Mouse (Mus musculus): ENCODE measurements around the gene Vapb.

Vapb gene

GRCm38 (mm10) chr2:173791904-173792757 is 54.8 kb downstream of the Vapb start:
- DNase-seq (ENCODE audit: low read depth, low spot score): no peak

- DNase-seq (ENCODE audit: low read depth, low spot score): no peak
Measured at GRCm38 (mm10) chr2:173794018-173794417, 56.7 kb downstream of the Vapb start.

- no peak for DNase-seq (ENCODE audit: low read depth, low spot score)
Measured at GRCm38 (mm10) chr2:173794531-173795510, 57.5 kb downstream of the Vapb start.

DNA sequence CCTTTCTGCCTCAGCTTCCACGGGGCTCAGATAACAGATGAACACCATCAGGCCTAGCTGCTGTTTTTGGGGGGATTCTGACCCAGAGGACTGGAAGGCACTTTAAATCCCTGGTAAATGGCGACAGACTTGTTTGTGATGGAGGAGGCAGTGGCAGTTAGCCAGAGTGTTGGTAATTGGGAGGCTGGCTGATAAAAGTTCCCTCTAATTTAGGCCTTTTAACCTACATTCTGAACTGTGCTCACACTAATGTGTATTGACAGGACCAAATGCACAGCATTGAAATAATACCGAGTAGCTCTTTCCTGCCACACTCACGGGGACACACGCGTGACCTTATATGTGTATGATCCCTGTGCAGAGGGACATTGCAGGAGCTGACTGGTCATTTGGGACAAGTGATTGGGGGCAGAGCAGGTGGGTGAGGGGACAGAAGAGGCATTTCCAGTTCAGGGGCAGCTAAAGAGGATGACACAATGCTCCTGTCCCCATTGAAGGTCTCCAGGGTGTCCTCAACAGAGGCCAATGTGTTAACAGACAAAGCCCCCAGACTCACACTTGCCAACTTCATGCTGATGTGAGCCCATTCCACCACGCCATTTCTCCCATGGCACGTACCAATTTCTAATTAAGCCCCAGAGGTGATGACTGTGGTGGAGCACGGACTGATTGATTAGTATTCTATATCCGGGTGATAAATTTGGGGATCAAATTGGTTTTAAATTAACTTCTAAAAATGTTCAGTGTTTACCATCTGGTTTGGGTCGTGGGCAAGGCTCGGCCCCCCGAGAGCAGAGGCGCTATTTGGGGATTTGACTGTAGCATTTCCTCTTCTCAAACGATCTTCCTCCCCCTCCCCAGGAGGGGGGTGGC is 58.7 kb downstream of the Vapb start:
- DNase-seq (ENCODE audit: low read depth, low spot score): no peak

DNA sequence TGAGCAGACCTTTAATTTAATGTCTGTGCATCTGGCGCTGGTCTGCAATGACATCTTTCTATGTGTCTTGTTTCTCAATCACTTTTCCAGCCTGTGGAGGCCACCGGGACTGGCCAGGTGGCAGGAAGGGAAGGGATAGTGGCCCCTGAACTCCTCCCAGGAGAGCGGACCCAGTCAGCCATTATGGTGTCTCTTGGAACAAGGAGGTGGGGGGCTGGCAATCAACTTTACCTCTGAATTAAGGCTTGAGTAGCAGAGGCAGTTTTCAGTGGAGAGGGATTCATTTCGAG is 59.3 kb downstream of the Vapb start:
- DNase-seq (ENCODE audit: low read depth, low spot score): no peak

DNA sequence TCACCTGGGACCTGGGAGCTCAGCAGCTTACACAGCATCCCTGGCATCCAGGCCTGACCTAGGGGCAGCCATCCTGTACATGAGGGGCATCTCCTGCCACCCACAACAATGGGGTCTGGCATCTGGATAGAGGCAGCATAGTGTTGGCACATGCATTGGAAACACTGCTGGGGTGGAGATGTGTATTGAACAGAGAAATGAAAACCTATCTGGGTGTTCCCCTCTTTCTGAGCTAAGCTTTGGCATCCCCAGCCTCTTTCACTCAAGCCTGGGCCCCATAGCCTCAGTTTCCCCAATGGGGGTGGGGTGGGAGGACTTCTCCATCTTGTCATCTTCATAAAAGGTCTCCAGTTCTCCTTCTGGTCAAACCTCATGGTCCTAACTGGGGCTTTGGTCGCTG is 62.2 kb downstream of the Vapb start:
- no peak for DNase-seq (ENCODE audit: low read depth, low spot score)

DNA sequence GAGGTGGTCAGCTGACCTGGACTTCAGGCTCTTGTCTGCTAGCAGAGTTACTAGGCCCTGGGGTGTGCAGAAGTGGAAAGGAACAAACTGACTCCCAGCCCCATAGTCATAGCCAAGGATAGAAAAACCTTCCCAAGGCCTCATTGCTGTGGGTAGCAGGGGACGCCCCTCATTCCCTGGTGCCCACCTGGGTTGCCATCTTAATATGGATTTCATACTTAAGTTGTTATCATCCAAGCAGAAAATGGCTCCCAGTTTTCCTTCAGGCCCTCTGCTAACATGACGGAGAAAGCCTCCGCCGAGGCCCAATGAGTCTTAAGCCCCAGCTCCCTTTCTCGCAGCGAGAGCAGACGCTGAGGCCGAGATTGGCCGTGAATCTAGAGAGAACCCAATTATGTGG is 63.3 kb downstream of the Vapb start:
- DNase-seq (ENCODE audit: low read depth, low spot score): no peak

GRCm38 (mm10) chr2:173801405-173801876 is 64.1 kb downstream of the Vapb start:
- peak; percentile 13 for DNase-seq (ENCODE audit: low read depth, low spot score)

DNA sequence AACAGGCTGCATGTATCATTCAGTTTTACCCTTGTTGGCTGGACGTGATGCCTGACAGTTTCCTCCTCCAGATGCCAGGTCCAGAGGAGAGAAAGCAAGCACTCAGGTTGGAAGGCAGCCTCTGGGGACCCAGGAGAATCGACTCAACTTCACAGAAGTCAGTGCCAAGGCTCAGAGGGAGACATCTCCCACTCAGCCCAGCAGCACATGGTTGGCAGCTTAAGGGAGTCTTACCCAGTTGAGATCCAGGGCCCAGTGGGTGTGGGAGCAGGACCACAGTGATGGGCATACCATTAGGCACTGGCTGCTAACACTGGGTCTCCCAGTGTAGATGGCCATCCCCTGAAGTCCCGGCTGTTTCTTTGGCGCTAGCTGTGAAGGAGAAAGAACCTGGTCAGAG is 64.9 kb downstream of the Vapb start:
- DNase-seq (ENCODE audit: low read depth, low spot score): no peak

- no peak for DNase-seq (ENCODE audit: low read depth, low spot score)
Measured at GRCm38 (mm10) chr2:173802956-173803355, 65.6 kb downstream of the Vapb start.

- no peak for DNase-seq (ENCODE audit: low read depth, low spot score)
Measured at GRCm38 (mm10) chr2:173803827-173804226, 66.5 kb downstream of the Vapb start.

DNA sequence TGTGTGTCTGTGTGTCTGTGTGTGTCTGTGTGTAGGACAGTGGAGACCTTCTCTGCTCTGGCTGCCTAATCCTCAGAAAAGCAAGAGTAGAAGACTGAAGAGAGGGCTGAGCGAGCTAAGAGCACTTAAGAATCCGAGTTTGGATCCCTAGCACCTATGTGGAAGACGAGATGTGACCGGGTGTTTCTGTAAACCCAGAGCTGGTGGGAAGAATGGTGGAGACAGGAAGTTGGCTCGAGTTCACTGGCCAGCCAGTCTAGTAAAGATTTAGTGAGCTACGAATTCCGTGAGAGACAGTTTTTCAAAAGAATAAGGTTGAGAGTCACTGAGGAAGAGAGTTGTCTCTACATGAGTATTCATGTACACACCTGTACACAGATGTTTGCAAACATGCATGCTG is 69.3 kb downstream of the Vapb start:
- no peak for DNase-seq (ENCODE audit: low read depth, low spot score)

GRCm38 (mm10) chr2:173808942-173809341 is 71.6 kb downstream of the Vapb start:
- DNase-seq (ENCODE audit: low read depth, low spot score): no peak

DNA sequence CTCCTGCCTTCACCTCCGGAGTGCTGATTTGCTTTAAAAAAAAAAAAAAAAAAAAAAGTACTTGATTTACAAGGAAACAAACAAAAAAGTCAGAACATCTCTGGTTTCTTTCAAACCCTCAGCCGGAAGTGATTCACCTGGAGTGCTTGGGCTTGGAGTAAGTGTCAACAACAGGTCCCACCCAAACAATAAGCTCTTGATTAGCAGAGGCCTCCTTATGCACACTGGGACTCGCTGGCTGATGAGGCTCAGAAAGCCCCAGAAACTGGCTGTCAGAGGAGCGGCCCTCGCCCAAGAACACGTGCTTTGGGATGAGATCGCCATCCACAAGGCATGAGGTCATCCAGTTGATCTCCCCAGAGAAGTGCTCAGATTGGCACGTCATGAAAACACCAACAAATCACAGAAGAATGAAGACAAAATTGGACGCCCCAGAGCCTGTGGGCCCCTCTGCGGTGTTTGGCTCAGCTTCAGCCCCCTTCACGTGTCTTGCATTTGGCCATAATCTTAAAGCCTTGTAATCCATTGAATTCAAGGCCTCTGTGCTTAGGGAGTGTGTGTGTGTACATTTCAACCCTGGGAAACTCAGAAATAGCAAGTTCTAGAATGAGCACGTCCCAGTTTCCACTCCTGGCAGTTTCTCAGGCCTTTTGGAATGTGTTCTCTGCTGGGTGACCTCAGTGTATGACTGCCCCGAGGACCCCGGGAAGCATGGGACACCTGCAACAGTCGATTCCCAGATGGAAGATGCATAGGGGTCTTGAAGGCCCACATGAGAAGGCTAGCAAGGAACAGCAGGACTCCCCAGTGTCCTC is 72.9 kb downstream of the Vapb start:
- DNase-seq (ENCODE audit: low read depth, low spot score): peak; percentile 23

- DNase-seq (ENCODE audit: low read depth, low spot score): no peak
Measured at GRCm38 (mm10) chr2:173810851-173811130, 73.5 kb downstream of the Vapb start.

- DNase-seq (ENCODE audit: low read depth, low spot score): no peak
Measured at GRCm38 (mm10) chr2:173811850-173812249, 74.5 kb downstream of the Vapb start.

DNA sequence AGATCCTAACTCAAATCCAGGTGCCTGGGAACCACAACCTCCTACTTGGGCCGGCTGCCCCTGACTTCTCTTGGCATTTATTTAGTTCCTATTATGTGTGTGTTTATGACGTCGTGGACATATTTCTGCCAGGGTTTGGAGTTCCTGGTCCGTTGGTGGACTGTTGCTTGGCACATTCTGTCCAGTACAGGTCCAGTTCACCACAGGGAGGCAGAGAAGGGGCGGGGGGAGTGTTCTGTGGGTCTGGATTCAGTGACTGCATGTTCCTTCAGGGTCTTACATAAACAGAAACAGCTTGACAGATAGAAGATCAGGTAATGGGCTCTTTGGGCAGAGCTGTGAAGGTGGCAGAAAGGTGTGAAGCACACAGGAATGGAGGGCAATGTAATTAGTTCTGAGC is 75.8 kb downstream of the Vapb start:
- no peak for DNase-seq (ENCODE audit: low read depth, low spot score)

DNA sequence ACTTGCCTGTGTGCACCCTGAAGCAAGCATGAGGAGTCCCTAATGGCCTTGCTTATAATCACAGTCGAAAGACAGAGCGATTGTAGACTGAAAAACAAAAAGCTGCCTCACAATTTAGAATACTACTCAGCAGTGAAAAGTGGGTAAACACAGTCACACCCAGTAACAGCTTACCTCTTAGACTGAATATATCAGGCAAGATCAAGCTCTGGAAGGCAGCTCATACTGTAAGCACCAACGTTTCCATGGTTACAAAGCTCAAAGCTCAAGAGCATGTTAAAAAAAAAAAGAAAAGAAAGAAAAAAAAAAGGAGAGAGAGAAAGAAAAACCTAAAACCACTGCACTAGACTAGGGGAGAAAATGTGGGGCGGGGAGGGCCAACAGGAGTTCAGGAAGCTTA is 89.0 kb downstream of the Vapb start:
- DNase-seq (ENCODE audit: low read depth, low spot score): no peak

DNA sequence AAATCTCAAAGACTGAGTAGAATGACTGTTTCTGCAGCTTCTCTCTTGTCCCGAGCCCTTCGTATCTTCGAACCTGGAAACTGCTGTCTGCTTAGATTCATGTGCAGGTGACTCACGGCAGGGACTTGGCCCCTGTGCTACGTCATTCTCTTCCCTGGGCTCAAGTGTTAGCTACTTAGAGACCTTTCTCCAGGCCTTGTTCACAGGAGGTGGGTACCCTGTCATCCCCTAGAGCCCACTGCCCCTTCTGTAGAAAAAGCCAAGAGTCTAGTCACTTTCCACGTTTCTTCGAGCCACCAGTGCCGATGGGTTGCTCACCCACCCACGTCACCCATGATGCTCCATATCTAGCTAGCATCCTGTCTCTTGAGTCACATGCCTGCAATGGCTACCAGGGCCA is 89.9 kb downstream of the Vapb start:
- DNase-seq (ENCODE audit: low read depth, low spot score): no peak

- no peak for DNase-seq (ENCODE audit: low read depth, low spot score)
Measured at GRCm38 (mm10) chr2:173828134-173828533, 90.8 kb downstream of the Vapb start.

Measured in 3T3-L1 (cell line).